Mouse (Mus musculus): ENCODE results near the gene Kcnj5.

Gene Kcnj5

GRCm38 (mm10) chr9:32320167-32320566 lies 24.0 kb downstream of the Kcnj5 start:
- peak; percentile 50 to 68 for DNase-seq (ENCODE audit: low spot score in 2 of 2)

GRCm38 (mm10) chr9:32315999-32316398 lies 28.2 kb downstream of the Kcnj5 start:
- DNase-seq (ENCODE audit: low spot score in 2 of 2), result no peak

GRCm38 (mm10) chr9:32314071-32314470 lies 30.1 kb downstream of the Kcnj5 start:
- peak; percentile 78 to 87 for DNase-seq (ENCODE audit: low spot score in 2 of 2)

- DNase-seq (ENCODE audit: low spot score in 2 of 2), result no peak
These were observed 31.9 kb downstream of the Kcnj5 start for GRCm38 (mm10) chr9:32312208-32312607.

GRCm38 (mm10) chr9:32311786-32312185 lies 32.4 kb downstream of the Kcnj5 start:
- DNase-seq (ENCODE audit: low spot score in 2 of 2), result no peak

- DNase-seq (ENCODE audit: low spot score in 2 of 2), result no peak
These were observed 41.5 kb downstream of the Kcnj5 start for GRCm38 (mm10) chr9:32302501-32303150.

- no peak for DNase-seq (ENCODE audit: low spot score in 2 of 2)
These were observed 48.9 kb downstream of the Kcnj5 start for GRCm38 (mm10) chr9:32295061-32295800.

- DNase-seq (ENCODE audit: low spot score in 2 of 2), result peak; percentile 36 to 58
These were observed 51.5 kb downstream of the Kcnj5 start for GRCm38 (mm10) chr9:32292686-32293085.

GRCm38 (mm10) chr9:32291618-32292017 lies 52.5 kb downstream of the Kcnj5 start:
- no peak for DNase-seq (ENCODE audit: low spot score in 2 of 2)

GRCm38 (mm10) chr9:32283591-32283990 lies 60.6 kb downstream of the Kcnj5 start:
- no peak for DNase-seq (ENCODE audit: low spot score in 2 of 2)

- DNase-seq (ENCODE audit: low spot score in 2 of 2), result no peak
These were observed 63.7 kb downstream of the Kcnj5 start for GRCm38 (mm10) chr9:32280456-32280855.

GRCm38 (mm10) chr9:32279789-32280188 lies 64.4 kb downstream of the Kcnj5 start:
- DNase-seq (ENCODE audit: low spot score in 2 of 2), result no peak

- DNase-seq (ENCODE audit: low spot score in 2 of 2), result no peak
These were observed 66.1 kb downstream of the Kcnj5 start for GRCm38 (mm10) chr9:32278052-32278451.

- peak; percentile 30 to 75 for DNase-seq (ENCODE audit: low spot score in 2 of 2)
These were observed 72.2 kb downstream of the Kcnj5 start for GRCm38 (mm10) chr9:32271896-32272444.

All from heart, adult 9 months (tissue).